Mouse (Mus musculus) G1E (cell line): ENCODE results near the gene Olfr1396. TPM values are rescaled to one million over a fixed set of nuclear protein-coding genes. Genes with fewer than 3 reads are reported as not detected.
A peak's percentile ranks its signal among the peaks of the same experiment; 100 is the strongest.
"Not testable (repeated sequence)": the region's sequence is repeated elsewhere in the genome, so short reads cannot be mapped to it uniquely, and the experiment has no call there.

Experiments used
- ATAC-seq: 2 replicates; pipeline ENCODE4 v1.8.0; 2016; ENCODE audit warnings: mild to moderate bottlenecking; ENCODE audit not compliant: insufficient number of reproducible peaks, poor library complexity, low FRiP score, severe bottlenecking; ENCODE audit errors: extremely low read depth
- DNase-seq: peaks from one replicate; pipeline ENCODE4 v3.0.0; 2012; ENCODE audit warnings: low spot score
- H3K27me3 ChIP-seq: 2 replicates; pipeline ENCODE4 v1.6.1; 2012; ENCODE audit warnings: mild to moderate bottlenecking, low read length, inconsistent platforms; ENCODE audit not compliant: insufficient read depth
- H3K36me3 ChIP-seq: replicated peaks from 2 replicates; pipeline ENCODE3; 2012; ENCODE audit warnings: mild to moderate bottlenecking, inconsistent platforms
- H3K4me1 ChIP-seq: 2 replicates; pipeline ENCODE4 v1.6.1; 2012; ENCODE audit warnings: low read depth, low read length, inconsistent platforms, mixed read lengths; ENCODE audit not compliant: insufficient read depth
- H3K4me3 ChIP-seq: 2 replicates; pipeline ENCODE4 v1.5.1; 2012; ENCODE audit warnings: low read depth, mild to moderate bottlenecking, inconsistent platforms, low read length, moderate library complexity, mixed read lengths
- H3K9me3 ChIP-seq: replicated peaks from 2 replicates; pipeline ENCODE4 v1.6.1; 2012; ENCODE audit warnings: inconsistent platforms
- CTCF ChIP-seq: IDR thresholded peaks from 2 replicates; pipeline ENCODE4 v1.5.1; 2012; ENCODE audit warnings: low read depth, low read length, inconsistent platforms, mixed read lengths
- GATA1 ChIP-seq: IDR thresholded peaks from 2 replicates; pipeline ENCODE4 v1.6.1; 2012; ENCODE audit warnings: borderline replicate concordance, low read length, inconsistent platforms, mixed read lengths
- GATA2 ChIP-seq: IDR thresholded peaks from 2 replicates; pipeline ENCODE4 v1.6.1; 2012; ENCODE audit warnings: low read depth, low read length, inconsistent platforms, borderline replicate concordance
- POLR2AphosphoS5 ChIP-seq: IDR thresholded peaks from 2 replicates; pipeline ENCODE4 v1.6.1; 2012; ENCODE audit warnings: low read depth, low read length, inconsistent platforms; ENCODE audit not compliant: insufficient replicate concordance
- TAL1 ChIP-seq: conservative IDR thresholded peaks from 2 replicates; pipeline ENCODE4 v1.6.1; 2012; ENCODE audit warnings: low read depth, low read length, inconsistent platforms, mixed read lengths
- polyA plus RNA-seq: library from polyadenylated mRNA; stranded (reverse); fragments of >175 nt; gene quantifications from 2 replicates; pipeline ENCODE4 v1.2.3, GENCODE M21; 2012
- total RNA-seq, 2 experiments: library from RNA; stranded (forward) in 1 of 2; stranded (reverse) in 1 of 2; fragments of 200-1000 nt in 1 of 2; fragments of >200 nt in 1 of 2; fragmentation: Nextera tagmentation in 1 of 2; gene quantifications; 2 replicates each; pipeline ENCODE4 v1.2.3; 2014 to 2017

Olfr1396 gene
- total and polyA plus RNA-seq, 3 experiments: 0.11 TPM; not detected in 2

- no peak for ATAC-seq
- no peak for TF ChIP-seq TAL1
- TF ChIP-seq POLR2AphosphoS5: no peak
- no peak for TF ChIP-seq GATA2
- no peak for TF ChIP-seq GATA1
- TF ChIP-seq CTCF: no peak
- Histone ChIP-seq H3K4me3 (no peak overlapping the region), H3K9me3 (no peaks in the 10 kb centered on the region), H3K27me3 (no peaks in the 10 kb centered on the region), H3K4me1 (peaks cover 66% of the 10 kb centered on the region), H3K36me3 (no peaks in the 10 kb centered on the region)
- no peak for DNase-seq
Observed at GRCm38 (mm10) chr11:49080636-49081035, 34.0 kb downstream of the Olfr1396 start.

- no peaks in the 10 kb centered on the region for H3K27me3 ChIP-seq
- H3K36me3 ChIP-seq: no peaks in the 10 kb centered on the region
- ATAC-seq (no peak), DNase-seq (no peak)
- peaks cover 49% of the 10 kb centered on the region for H3K4me1 ChIP-seq
- no peaks in the 10 kb centered on the region for H3K9me3 ChIP-seq
- no peak overlapping the region for H3K4me3 ChIP-seq
- TF ChIP-seq GATA1 (no peak), GATA2 (no peak), TAL1 (no peak), POLR2AphosphoS5 (no peak), CTCF (no peak)
Observed at GRCm38 (mm10) chr11:49078719-49079118, 36.0 kb downstream of the Olfr1396 start.

- Histone ChIP-seq H3K36me3 (no peaks in the 10 kb centered on the region), H3K9me3 (no peaks in the 10 kb centered on the region), H3K4me1 (peaks cover 40% of the 10 kb centered on the region), H3K4me3 (no peak overlapping the region), H3K27me3 (no peaks in the 10 kb centered on the region)
- DNase-seq: no peak
- TF ChIP-seq POLR2AphosphoS5: no peak
- no peak for TF ChIP-seq CTCF
- no peak for TF ChIP-seq GATA2
- no peak for TF ChIP-seq GATA1
- no peak for TF ChIP-seq TAL1
- ATAC-seq: no peak
Observed at GRCm38 (mm10) chr11:49077012-49077411, 37.7 kb downstream of the Olfr1396 start.

GRCm38 (mm10) chr11:49076001-49076757, 38.5 kb downstream of the Olfr1396 start, which contains the start of gene Ifi47:
Gene Ifi47 (plus strand): TSS chr11:49076587.
- not testable (repeated sequence) for DNase-seq

GRCm38 (mm10) chr11:49068358-49068757, 46.3 kb downstream of the Olfr1396 start:
- TF ChIP-seq GATA1: no peak
- no peak for TF ChIP-seq CTCF
- TF ChIP-seq GATA2: no peak
- TF ChIP-seq TAL1: no peak
- no peak for TF ChIP-seq POLR2AphosphoS5
- Histone ChIP-seq H3K27me3 (no peaks in the 10 kb centered on the region), H3K36me3 (no peaks in the 10 kb centered on the region), H3K9me3 (no peaks in the 10 kb centered on the region), H3K4me3 (no peak overlapping the region), H3K4me1 (peaks cover 23% of the 10 kb centered on the region)
- ATAC-seq (no peak), DNase-seq (no peak)

More at GRCm38 (mm10) chr11:49076001-49076757, 38.5 kb downstream of the Olfr1396 start, which contains the start of gene Ifi47:
- H3K36me3 ChIP-seq, H3K9me3 ChIP-seq, H3K4me3 ChIP-seq, H3K27me3 ChIP-seq: not testable (repeated sequence)
- peaks cover 39% of the 10 kb centered on the region for H3K4me1 ChIP-seq
- ATAC-seq: peak; percentile 34

GRCm38 (mm10) chr11:49063713-49064469, 50.8 kb downstream of the Olfr1396 start, which contains the start of gene Tgtp2:
Gene Tgtp2 (minus strand): TSS chr11:49064206.
- H3K4me3 ChIP-seq, DNase-seq, H3K36me3 ChIP-seq, ATAC-seq, H3K27me3 ChIP-seq, H3K9me3 ChIP-seq: not testable (repeated sequence)
- H3K4me1 ChIP-seq: peaks cover 13% of the 10 kb centered on the region

GRCm38 (mm10) chr11:49061865-49062264, 52.8 kb downstream of the Olfr1396 start:
- ATAC-seq, H3K9me3 ChIP-seq, H3K36me3 ChIP-seq, H3K27me3 ChIP-seq, DNase-seq, H3K4me3 ChIP-seq, H3K4me1 ChIP-seq: not testable (repeated sequence)

GRCm38 (mm10) chr11:49060061-49060460, 54.6 kb downstream of the Olfr1396 start:
- H3K4me3 ChIP-seq, H3K4me1 ChIP-seq, ATAC-seq, H3K9me3 ChIP-seq, DNase-seq, H3K27me3 ChIP-seq, H3K36me3 ChIP-seq: not testable (repeated sequence)
